Mouse (Mus musculus) bone marrow, adult 2 months (tissue): ENCODE data around the gene Vapb.

ENCODE experiments used
- CTCF ChIP-seq: fragments of 200-500 bp; IDR thresholded peaks from 2 replicates; pipeline ENCODE4 v1.5.1; 2011; ENCODE audit warnings: low read length, control low read depth; ENCODE audit not compliant: control insufficient read depth, insufficient read depth
- POLR2A ChIP-seq: fragments of 200-500 bp; IDR thresholded peaks from 2 replicates; pipeline ENCODE4 v1.6.1; 2011; ENCODE audit warnings: low read depth, mild to moderate bottlenecking, control low read depth, low read length, borderline replicate concordance; ENCODE audit not compliant: control insufficient read depth

DNA sequence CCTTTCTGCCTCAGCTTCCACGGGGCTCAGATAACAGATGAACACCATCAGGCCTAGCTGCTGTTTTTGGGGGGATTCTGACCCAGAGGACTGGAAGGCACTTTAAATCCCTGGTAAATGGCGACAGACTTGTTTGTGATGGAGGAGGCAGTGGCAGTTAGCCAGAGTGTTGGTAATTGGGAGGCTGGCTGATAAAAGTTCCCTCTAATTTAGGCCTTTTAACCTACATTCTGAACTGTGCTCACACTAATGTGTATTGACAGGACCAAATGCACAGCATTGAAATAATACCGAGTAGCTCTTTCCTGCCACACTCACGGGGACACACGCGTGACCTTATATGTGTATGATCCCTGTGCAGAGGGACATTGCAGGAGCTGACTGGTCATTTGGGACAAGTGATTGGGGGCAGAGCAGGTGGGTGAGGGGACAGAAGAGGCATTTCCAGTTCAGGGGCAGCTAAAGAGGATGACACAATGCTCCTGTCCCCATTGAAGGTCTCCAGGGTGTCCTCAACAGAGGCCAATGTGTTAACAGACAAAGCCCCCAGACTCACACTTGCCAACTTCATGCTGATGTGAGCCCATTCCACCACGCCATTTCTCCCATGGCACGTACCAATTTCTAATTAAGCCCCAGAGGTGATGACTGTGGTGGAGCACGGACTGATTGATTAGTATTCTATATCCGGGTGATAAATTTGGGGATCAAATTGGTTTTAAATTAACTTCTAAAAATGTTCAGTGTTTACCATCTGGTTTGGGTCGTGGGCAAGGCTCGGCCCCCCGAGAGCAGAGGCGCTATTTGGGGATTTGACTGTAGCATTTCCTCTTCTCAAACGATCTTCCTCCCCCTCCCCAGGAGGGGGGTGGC lies 58.7 kb downstream of the Vapb start:
- TF ChIP-seq POLR2A (no peak), CTCF (no peak)
